In genomic region chr9:72833992-72834696, GRCm38 (mm10) we compare ENCODE assay signal across 12 mouse cellular contexts. TPM values are rescaled to one million over a fixed set of nuclear protein-coding genes. Genes with fewer than 3 reads are reported as not detected.
DNase-seq lines count a peak whose midpoint lies in the region; ATAC-seq and TF ChIP-seq lines count a peak whose summit lies in the region.
"Had no signal": no experiment of that assay in that cellular context is flagged by ENCODE, and none has a peak within 500 bp of the region (broad histone marks: within the 10 kb centered on the region; RNA-seq: fewer than 3 reads in every experiment).

No protein-coding gene starts in this region.

- no peaks in the 10 kb centered on the region for H3K27me3 ChIP-seq in forebrain, embryonic 11.5 days (ENCODE audit: control insufficient read depth, insufficient read depth, low read length)
- no peaks in the 10 kb centered on the region for H3K27me3 ChIP-seq in forebrain, embryonic 15.5 days
- no peaks in the 10 kb centered on the region for H3K27me3 ChIP-seq in liver, embryonic 13.5 days
- no peaks in the 10 kb centered on the region for H3K27me3 ChIP-seq in liver, embryonic 11.5 days (replicated peaks; ENCODE audit: control insufficient read depth, insufficient read depth, low read length)
- H3K27me3 ChIP-seq in hindbrain, postnatal 0 days (ENCODE audit: insufficient read depth, low read length): no peaks in the 10 kb centered on the region

- H3K4me2 ChIP-seq in forebrain, embryonic 11.5 days (ENCODE audit: low read depth, low read length, severe bottlenecking): no peak overlapping the region
- H3K4me2 ChIP-seq in forebrain, embryonic 15.5 days (replicated peaks): no peak overlapping the region
- H3K4me2 ChIP-seq in liver, embryonic 13.5 days: no peak overlapping the region
- no peak overlapping the region for H3K4me2 ChIP-seq in liver, embryonic 11.5 days
- H3K4me2 ChIP-seq in hindbrain, postnatal 0 days (ENCODE audit: low read depth, low read length): no peak overlapping the region

- WGBS in forebrain, embryonic 11.5 days: 36% methylated on average over 10 of the region's 10 CpGs
- WGBS in forebrain, embryonic 15.5 days: 9% methylated on average over 10 of the region's 10 CpGs
- 65% methylated on average over 10 of the region's 10 CpGs for WGBS in liver, embryonic 13.5 days (ENCODE audit: insufficient replicate concordance)
- WGBS in liver, embryonic 11.5 days: 71% methylated on average over 10 of the region's 10 CpGs
- 17% methylated on average over 10 of the region's 10 CpGs for WGBS in hindbrain, postnatal 0 days

- ATAC-seq in forebrain, embryonic 11.5 days (replicated peaks; ENCODE audit: low FRiP score): peak; percentile 46; the same call in 1 of the 2 replicates
- ATAC-seq in forebrain, embryonic 15.5 days (replicated peaks): no peak
- peak; percentile 31; the same call in 1 of the 2 replicates for ATAC-seq in liver, embryonic 13.5 days (ENCODE audit: low read depth)
- no peak for ATAC-seq in liver, embryonic 11.5 days (replicated peaks; ENCODE audit: low FRiP score)
- ATAC-seq in hindbrain, postnatal 0 days: no peak

- H3K4me1 ChIP-seq in forebrain, embryonic 11.5 days (replicated peaks; ENCODE audit: control insufficient read depth, insufficient read depth, low read length): peaks cover 12% of the 10 kb centered on the region; the same call in 1 of the 2 replicates
- peaks cover 8% of the 10 kb centered on the region for H3K4me1 ChIP-seq in forebrain, embryonic 15.5 days
- H3K4me1 ChIP-seq in liver, embryonic 13.5 days (replicated peaks): 0 out of 2 replicates have a peak, but pooled peaks cover 9% of the 10 kb centered on the region
- peaks cover 10% of the 10 kb centered on the region for H3K4me1 ChIP-seq in liver, embryonic 11.5 days (replicated peaks; ENCODE audit: control insufficient read depth, insufficient read depth, low read length)
- H3K4me1 ChIP-seq in hindbrain, postnatal 0 days (ENCODE audit: insufficient read depth, low read length): no peaks in the 10 kb centered on the region

- no peaks in the 10 kb centered on the region for H3K9me3 ChIP-seq in forebrain, embryonic 11.5 days (ENCODE audit: control insufficient read depth, low read length)
- no peaks in the 10 kb centered on the region for H3K9me3 ChIP-seq in forebrain, embryonic 15.5 days
- H3K9me3 ChIP-seq in liver, embryonic 13.5 days (replicated peaks): no peaks in the 10 kb centered on the region
- no peaks in the 10 kb centered on the region for H3K9me3 ChIP-seq in liver, embryonic 11.5 days (ENCODE audit: control insufficient read depth, low read length)
- H3K9me3 ChIP-seq in hindbrain, postnatal 0 days (ENCODE audit: low read length): no peaks in the 10 kb centered on the region

- H3K36me3 ChIP-seq in forebrain, embryonic 11.5 days (ENCODE audit: control insufficient read depth, insufficient read depth, low read length): no peaks in the 10 kb centered on the region
- H3K36me3 ChIP-seq in forebrain, embryonic 15.5 days: no peaks in the 10 kb centered on the region
- H3K36me3 ChIP-seq in liver, embryonic 13.5 days: no peaks in the 10 kb centered on the region
- H3K36me3 ChIP-seq in liver, embryonic 11.5 days (ENCODE audit: control insufficient read depth, insufficient read depth, low read length): no peaks in the 10 kb centered on the region
- no peaks in the 10 kb centered on the region for H3K36me3 ChIP-seq in hindbrain, postnatal 0 days (ENCODE audit: insufficient read depth, low read length)

- H3K27ac ChIP-seq in forebrain, embryonic 11.5 days (ENCODE audit: low read depth, low read length): 0 out of 2 replicates have a peak overlapping the region, but pooled peaks have one; percentile 37
- H3K27ac ChIP-seq in forebrain, embryonic 15.5 days (replicated peaks): no peak overlapping the region
- H3K27ac ChIP-seq in liver, embryonic 13.5 days: no peak overlapping the region
- H3K27ac ChIP-seq in liver, embryonic 11.5 days (ENCODE audit: low read depth, low read length): no peak overlapping the region
- no peak overlapping the region for H3K27ac ChIP-seq in hindbrain, postnatal 0 days

- no peak for TF ChIP-seq CTCF in hindbrain, postnatal 0 days (IDR thresholded peaks at IDR 0.05; ENCODE audit: low read depth)

- no peak overlapping the region for H3K9ac ChIP-seq in forebrain, embryonic 11.5 days (ENCODE audit: low read length)
- H3K9ac ChIP-seq in forebrain, embryonic 15.5 days (replicated peaks): no peak overlapping the region
- H3K9ac ChIP-seq in liver, embryonic 13.5 days: no peak overlapping the region
- no peak overlapping the region for H3K9ac ChIP-seq in liver, embryonic 11.5 days (ENCODE audit: low read depth, low read length)
- H3K9ac ChIP-seq in hindbrain, postnatal 0 days (replicated peaks; ENCODE audit: low read length): no peak overlapping the region

- no peak for DNase-seq in forebrain, embryonic 11.5 days (ENCODE audit: low spot score)
- DNase-seq in liver, embryonic 13.5 days: no peak
- DNase-seq in liver, embryonic 11.5 days (ENCODE audit: low spot score): no peak
- DNase-seq in R1 (ENCODE audit: low read depth, low spot score): peak; percentile 89
- peak; percentile 15 for DNase-seq in hindbrain, postnatal 0 days (ENCODE audit: low spot score)
- no peak for DNase-seq in right cerebral cortex, postnatal 4 days
- no peak for DNase-seq in adrenal gland, postnatal 36 days
- DNase-seq: B cell, adult 2 months had no signal

- no peak overlapping the region for H3K4me3 ChIP-seq in forebrain, embryonic 11.5 days (ENCODE audit: low read depth, low read length)
- no peak overlapping the region for H3K4me3 ChIP-seq in forebrain, embryonic 15.5 days
- no peak overlapping the region for H3K4me3 ChIP-seq in liver, embryonic 13.5 days (replicated peaks)
- no peak overlapping the region for H3K4me3 ChIP-seq in liver, embryonic 11.5 days (ENCODE audit: low read depth, low read length)
- no peak overlapping the region for H3K4me3 ChIP-seq in hindbrain, postnatal 0 days (ENCODE audit: low read length)
- H3K4me3 ChIP-seq: erythroblast, embryonic 14.5 days had no signal

RNA-seq across cellular contexts. Expression of gene Prtg, which starts 27.5 kb away (rescaled TPM):
- polyA plus RNA-seq in forebrain, embryonic 11.5 days (2014; fragmentation: Nextera tagmentation; extraction: Ambion mirVana): 3.4 and 3.6 TPM in 2 replicates
- 0.20 and 0.46 TPM in 2 replicates for polyA plus RNA-seq in forebrain, embryonic 15.5 days (2015; fragmentation: Nextera tagmentation; extraction: Ambion mirVana)
- 0.09 and 0.14 TPM in 2 replicates for polyA plus RNA-seq in liver, embryonic 13.5 days (2015; fragmentation: Nextera tagmentation; extraction: Ambion mirVana)
- 1.7 TPM in 2 replicates for polyA plus RNA-seq in liver, embryonic 11.5 days (2014; fragmentation: Nextera tagmentation; extraction: Ambion mirVana)
- total RNA-seq in hindbrain, postnatal 0 days (2014; rRNA removed): 1.4 and 4.4 TPM in 2 replicates
- 0.59 and 0.65 TPM in 2 replicates for polyA plus RNA-seq in hindbrain, postnatal 0 days (2015; fragmentation: Nextera tagmentation; extraction: Ambion mirVana)
- total RNA-seq in adrenal gland, postnatal 36 days (2021): under 1 TPM; 0.17 to 0.33 TPM
- total RNA-seq: hematopoietic stem cell, adult 5-6 weeks; megakaryocyte, adult 5-6 weeks had no signal
- polyA plus RNA-seq: erythroblast, embryonic 14.5 days had no signal

Comparison
In these comparisons a context has a peak if more than half of its experiments do, and no peak if none do; other contexts are left out.
1. ATAC-seq: peak in forebrain, embryonic 11.5 days (single experiment) and liver, embryonic 13.5 days (single experiment); none in forebrain, embryonic 15.5 days (single experiment), liver, embryonic 11.5 days (single experiment) and hindbrain, postnatal 0 days (single experiment).
2. DNase-seq: peak in R1 (single experiment) and hindbrain, postnatal 0 days (single experiment); none in forebrain, embryonic 11.5 days (single experiment), liver, embryonic 13.5 days (single experiment), liver, embryonic 11.5 days (single experiment), right cerebral cortex, postnatal 4 days (single experiment) and adrenal gland, postnatal 36 days (0 of 2).